ENCODE assay signal across 8 mouse cellular contexts in genomic region chr12:91815990-91816389, GRCm38 (mm10). TPM values are rescaled to one million over a fixed set of nuclear protein-coding genes. Genes with fewer than 3 reads are reported as not detected.
DNase-seq lines count a peak whose midpoint lies in the region; ATAC-seq lines count a peak whose summit lies in the region.

No protein-coding gene starts in this region.

- no peak overlapping the region for H3K4me3 ChIP-seq in kidney, embryonic 15.5 days (replicated peaks)
- no peak overlapping the region for H3K4me3 ChIP-seq in liver, embryonic 11.5 days (ENCODE audit: low read depth, low read length)
- no peak overlapping the region for H3K4me3 ChIP-seq in stomach, embryonic 15.5 days (replicated peaks)

- no peaks in the 10 kb centered on the region for H3K27me3 ChIP-seq in kidney, embryonic 15.5 days
- no peaks in the 10 kb centered on the region for H3K27me3 ChIP-seq in liver, embryonic 11.5 days (replicated peaks; ENCODE audit: control insufficient read depth, insufficient read depth, low read length)
- no peaks in the 10 kb centered on the region for H3K27me3 ChIP-seq in stomach, embryonic 15.5 days (replicated peaks)

- H3K27ac ChIP-seq in kidney, embryonic 15.5 days, result no peak overlapping the region
- no peak overlapping the region for H3K27ac ChIP-seq in liver, embryonic 11.5 days (ENCODE audit: low read depth, low read length)
- no peak overlapping the region for H3K27ac ChIP-seq in stomach, embryonic 15.5 days

- no peaks in the 10 kb centered on the region for H3K4me1 ChIP-seq in kidney, embryonic 15.5 days
- H3K4me1 ChIP-seq in liver, embryonic 11.5 days (replicated peaks; ENCODE audit: control insufficient read depth, insufficient read depth, low read length), result no peaks in the 10 kb centered on the region
- no peaks in the 10 kb centered on the region for H3K4me1 ChIP-seq in stomach, embryonic 15.5 days

- no peak overlapping the region for H3K9ac ChIP-seq in kidney, embryonic 15.5 days
- no peak overlapping the region for H3K9ac ChIP-seq in liver, embryonic 11.5 days (ENCODE audit: low read depth, low read length)
- no peak overlapping the region for H3K9ac ChIP-seq in stomach, embryonic 15.5 days

- WGBS in kidney, embryonic 15.5 days, result 27% methylated on average over 10 of the region's 10 CpGs
- WGBS in liver, embryonic 11.5 days, result 27% methylated on average over 10 of the region's 10 CpGs
- WGBS in stomach, embryonic 15.5 days, result 26% methylated on average over 10 of the region's 10 CpGs

- DNase-seq in urinary bladder, postnatal 25 days (ENCODE audit: low spot score), result peak; percentile 26
- DNase-seq in urinary bladder, postnatal 10 days (ENCODE audit: low spot score), result no peak
- DNase-seq in cerebellum, postnatal 14 days, result peak; percentile 55 to 64
- DNase-seq in liver, embryonic 11.5 days (ENCODE audit: low spot score), result peak; percentile 46
- peak; percentile 43 to 53 for DNase-seq in natural killer cell, adult 2 months (ENCODE audit: low spot score in 2 of 2)

- H3K36me3 ChIP-seq in kidney, embryonic 15.5 days, result peaks cover 85% of the 10 kb centered on the region
- H3K36me3 ChIP-seq in liver, embryonic 11.5 days (ENCODE audit: control insufficient read depth, insufficient read depth, low read length), result peaks cover 31% of the 10 kb centered on the region
- peaks cover 42% of the 10 kb centered on the region for H3K36me3 ChIP-seq in stomach, embryonic 15.5 days

- ATAC-seq in granulocyte monocyte progenitor cell, adult 5-6 weeks (replicated peaks; ENCODE audit: poor library complexity, severe bottlenecking), result peak; percentile 79
- peak; percentile 60; the same call in 1 of the 2 replicates for ATAC-seq in kidney, embryonic 15.5 days (replicated peaks; ENCODE audit: low FRiP score)
- peak; percentile 73 for ATAC-seq in liver, embryonic 11.5 days (replicated peaks; ENCODE audit: low FRiP score)
- peak; percentile 50; the same call in 1 of the 2 replicates for ATAC-seq in stomach, embryonic 15.5 days (ENCODE audit: insufficient read depth, low FRiP score, low read depth)

- H3K4me2 ChIP-seq in kidney, embryonic 15.5 days, result no peak overlapping the region
- no peak overlapping the region for H3K4me2 ChIP-seq in liver, embryonic 11.5 days
- no peak overlapping the region for H3K4me2 ChIP-seq in stomach, embryonic 15.5 days

- H3K9me3 ChIP-seq in kidney, embryonic 15.5 days (replicated peaks), result no peaks in the 10 kb centered on the region
- no peaks in the 10 kb centered on the region for H3K9me3 ChIP-seq in liver, embryonic 11.5 days (ENCODE audit: control insufficient read depth, low read length)
- no peaks in the 10 kb centered on the region for H3K9me3 ChIP-seq in stomach, embryonic 15.5 days

RNA-seq across cellular contexts. Expression of gene Ston2, which starts 27.8 kb away (rescaled TPM):
- 7.6 and 17.4 TPM in 2 replicates for total RNA-seq in granulocyte monocyte progenitor cell, adult 5-6 weeks (2014; fragmentation: Nextera tagmentation)
- 2.9 and 6.9 TPM in 2 replicates for total RNA-seq in granulocyte monocyte progenitor cell, adult 5-6 weeks (2017)
- 11.2 and 12.4 TPM in 2 replicates for polyA plus RNA-seq in kidney, embryonic 15.5 days (2015; fragmentation: Nextera tagmentation; extraction: Ambion mirVana)
- polyA plus RNA-seq in liver, embryonic 11.5 days (2014; fragmentation: Nextera tagmentation; extraction: Ambion mirVana), result 29.1 and 33.6 TPM in 2 replicates
- polyA plus RNA-seq in stomach, embryonic 15.5 days (2015; fragmentation: Nextera tagmentation; extraction: Ambion mirVana), result 9.8 and 11.1 TPM in 2 replicates

RNA-seq across cellular contexts. Expression of gene Sel1l, which starts 33.0 kb away (rescaled TPM):
- total RNA-seq in granulocyte monocyte progenitor cell, adult 5-6 weeks (2014; fragmentation: Nextera tagmentation), result 59.7 and 86.7 TPM in 2 replicates
- total RNA-seq in granulocyte monocyte progenitor cell, adult 5-6 weeks (2017), result 53.3 and 81.5 TPM in 2 replicates
- 86.7 and 92.9 TPM in 2 replicates for polyA plus RNA-seq in kidney, embryonic 15.5 days (2015; fragmentation: Nextera tagmentation; extraction: Ambion mirVana)
- polyA plus RNA-seq in liver, embryonic 11.5 days (2014; fragmentation: Nextera tagmentation; extraction: Ambion mirVana), result 67.1 and 71.5 TPM in 2 replicates
- polyA plus RNA-seq in stomach, embryonic 15.5 days (2015; fragmentation: Nextera tagmentation; extraction: Ambion mirVana), result 133 and 156 TPM in 2 replicates
